Mouse (Mus musculus): ENCODE results near the gene Alk.

DNA sequence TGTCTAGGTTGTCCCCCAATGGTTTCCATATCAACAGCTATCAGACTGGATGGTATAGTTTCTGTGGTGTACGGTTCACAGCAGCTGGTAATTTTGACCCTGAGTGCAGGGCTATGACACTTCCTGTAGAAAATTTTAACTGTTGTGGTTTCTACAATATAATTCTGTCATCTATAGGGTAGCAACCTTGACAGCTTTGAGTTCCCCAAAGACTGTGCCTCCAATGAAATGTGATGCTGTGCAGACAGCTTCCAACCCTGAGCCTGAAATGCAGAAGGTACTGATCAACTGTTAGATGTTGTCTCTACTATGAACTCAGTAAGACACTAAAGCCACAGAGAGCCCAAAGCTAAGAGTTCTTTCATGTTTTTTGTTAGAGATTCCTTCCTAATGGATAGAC is 532.6 kb downstream of the Alk start:
- TF ChIP-seq CTCF (IDR thresholded peaks at IDR 0.05; ENCODE audit: low read depth) (no peak), EP300 (IDR thresholded peaks at IDR 0.05; ENCODE audit: low read depth) (no peak)

Measured in liver, embryonic 14.5 days (tissue).